Mouse (Mus musculus): ENCODE measurements around the gene Gm3486.
"Not testable (repeated sequence)": the region's sequence is repeated elsewhere in the genome, so short reads cannot be mapped to it uniquely, and the experiment has no call there.

Gene Gm3486

DNA sequence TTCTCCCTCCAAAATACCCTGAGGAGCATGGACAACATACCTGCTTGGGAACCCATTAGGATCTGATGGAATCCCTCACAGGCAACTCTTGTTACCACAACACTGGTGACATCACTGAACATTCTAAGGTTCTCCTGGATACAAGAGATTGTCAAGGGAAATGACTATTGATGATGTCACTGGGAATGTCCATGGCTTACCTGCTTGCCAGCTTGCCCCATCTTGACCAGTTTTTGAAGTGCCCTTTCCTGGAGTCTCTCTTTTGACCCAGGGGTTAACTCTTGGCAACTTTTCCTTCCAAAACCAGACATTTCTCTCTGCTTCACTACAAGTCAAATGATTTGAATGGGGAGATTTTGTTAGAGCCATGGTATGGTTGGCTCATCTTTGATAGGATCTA, at the start of gene Gm3486:
Gene Gm3486 (minus strand): TSS at position 101 of the 400 bp plus-strand sequence.
- not testable (repeated sequence) for DNase-seq (ENCODE audit: low spot score in 2 of 2)

DNA sequence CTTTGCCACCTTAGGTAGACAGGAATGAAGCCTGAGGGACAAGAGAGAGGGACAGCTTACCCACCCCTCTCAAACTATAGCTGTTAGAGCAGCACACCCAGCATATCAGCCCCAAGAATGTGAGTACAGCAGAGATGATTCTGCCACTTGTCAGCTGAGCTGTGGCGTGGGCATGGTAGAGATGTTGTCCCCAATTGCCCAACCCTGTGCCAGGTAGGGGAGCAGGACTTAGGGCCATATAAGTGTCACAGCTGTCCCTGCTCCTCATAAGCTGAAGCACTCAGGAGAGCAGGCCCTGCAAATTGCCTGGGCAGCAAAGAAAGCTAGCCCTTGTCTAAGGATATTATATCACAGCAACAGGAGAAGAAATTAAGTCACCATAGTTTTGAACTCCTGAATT, 35.4 kb upstream of the Gm3486 start:
- DNase-seq (ENCODE audit: low spot score in 2 of 2): not testable (repeated sequence)

DNA sequence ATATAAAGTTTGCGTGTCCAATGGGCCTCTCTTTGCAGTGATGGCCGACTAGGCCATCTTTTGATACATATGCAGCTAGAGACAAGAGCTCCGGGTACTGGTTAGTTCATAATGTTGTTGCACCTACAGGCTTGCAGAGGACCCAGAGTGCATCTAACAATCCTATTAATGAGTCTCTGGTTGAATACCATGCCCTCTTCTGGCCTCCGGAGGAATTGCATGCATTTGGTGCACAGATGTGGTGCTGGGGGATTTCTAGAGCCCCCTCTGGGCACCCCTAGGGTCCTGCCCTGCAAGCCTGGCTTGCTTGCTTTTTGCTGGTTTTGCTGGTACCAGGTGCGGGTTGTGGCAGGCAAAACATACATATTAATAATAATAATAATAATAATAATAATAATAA, 31.4 kb upstream of the Gm3486 start:
- DNase-seq (ENCODE audit: low spot score in 2 of 2): not testable (repeated sequence)

DNA sequence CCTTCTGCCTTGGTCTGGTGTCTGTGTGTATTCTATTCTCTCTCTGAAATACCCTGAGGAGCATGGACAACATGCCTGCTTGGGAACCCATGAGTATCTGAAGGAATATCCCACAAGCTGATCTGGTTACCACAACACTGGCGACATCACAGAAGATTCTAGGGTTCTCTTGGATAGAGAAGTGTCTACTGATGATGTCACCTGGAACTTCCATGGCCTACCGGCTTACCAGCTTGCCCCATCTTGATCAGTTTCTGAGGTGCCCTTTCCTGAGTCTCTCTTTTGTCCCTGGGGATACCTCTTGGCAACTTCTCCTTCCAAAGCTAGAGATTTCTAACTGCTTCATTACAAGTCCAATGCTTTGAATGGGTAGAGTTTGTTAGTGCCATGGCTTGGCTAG, 35.9 kb downstream of the Gm3486 start, which contains the start of gene Gm7954:
Gene Gm7954 (minus strand): TSS at position 101 of the 400 bp plus-strand sequence.
- not testable (repeated sequence) for DNase-seq (ENCODE audit: low spot score in 2 of 2)
